Mouse (Mus musculus) liver, embryonic 18 days (tissue): Measurements from ENCODE around the gene Sfta2. TPM values are rescaled to one million over a fixed set of nuclear protein-coding genes. Genes with fewer than 3 reads are reported as not detected.

Source experiments
- polyA plus RNA-seq: library from polyadenylated mRNA; depleted of rRNA; stranded (reverse); fragments of >200 nt; gene quantifications from 2 replicates; pipeline ENCODE4 v1.2.3, GENCODE M21; 2012; rRNA removed

Sfta2 gene
- not detected in 2 replicates for polyA plus RNA-seq

GRCm38 (mm10) chr17:35601249-35601648 lies at the start of gene Sfta2:
Gene Sfta2 (plus strand): TSS chr17:35601549.

GRCm38 (mm10) chr17:35551881-35552414 lies 49.4 kb upstream of the Sfta2 start, which contains the start of gene Cdsn:
Gene Cdsn (plus strand): TSS chr17:35552128.

GRCm38 (mm10) chr17:35567150-35567549 lies 34.2 kb upstream of the Sfta2 start, which contains the start of gene 2300002M23Rik:
Gene 2300002M23Rik (plus strand): TSS chr17:35567450.

GRCm38 (mm10) chr17:35626537-35626936 lies 25.2 kb downstream of the Sfta2 start, which contains the start of gene Gm9573:
Gene Gm9573 (minus strand): TSS chr17:35626637.

GRCm38 (mm10) chr17:35643609-35644236 lies 42.4 kb downstream of the Sfta2 start, which contains the start of gene Mucl3:
Gene Mucl3 (minus strand): TSS chr17:35643695.

GRCm38 (mm10) chr17:35667334-35668065 lies 66.2 kb downstream of the Sfta2 start, which contains the start of gene Vars2:
Gene Vars2 (minus strand): TSS chr17:35667592.

GRCm38 (mm10) chr17:35673416-35674035 lies 72.2 kb downstream of the Sfta2 start, which contains the start of gene Gtf2h4:
Gene Gtf2h4 (minus strand): TSS chr17:35673739.

Other genes with a start within 250 kb of the Sfta2 start
- gene H2-Q4, start 221.9 kb upstream of the Sfta2 start, polyA plus RNA-seq: 18.2 and 23.7 TPM in 2 replicates
- 10.0 and 14.3 TPM in 2 replicates for gene H2-Q6, start 176.7 kb upstream of the Sfta2 start, polyA plus RNA-seq
- 10.8 and 12.6 TPM in 2 replicates for gene H2-Q7, start 162.4 kb upstream of the Sfta2 start, polyA plus RNA-seq
- gene H2-Q10, start 131.5 kb upstream of the Sfta2 start, polyA plus RNA-seq: 479 and 528 TPM in 2 replicates
- not detected in 2 replicates for gene Pou5f1, start 95.5 kb upstream of the Sfta2 start, polyA plus RNA-seq
- gene Tcf19, start 84.7 kb upstream of the Sfta2 start, polyA plus RNA-seq: 18.0 and 19.9 TPM in 2 replicates
- 5.5 and 6.6 TPM in 2 replicates for gene Cchcr1, start 84.4 kb upstream of the Sfta2 start, polyA plus RNA-seq
- gene Psors1c2, start 68.3 kb upstream of the Sfta2 start, polyA plus RNA-seq: 0.06 and 0.12 TPM in 2 replicates
- 0.01 TPM in 1 of 2 replicates, not detected in the other for gene Cdsn, start 49.4 kb upstream of the Sfta2 start, polyA plus RNA-seq
- not detected in 2 replicates for gene 2300002M23Rik, start 34.1 kb upstream of the Sfta2 start, polyA plus RNA-seq
- not detected in 2 replicates for gene Gm9573, start 25.1 kb downstream of the Sfta2 start, polyA plus RNA-seq
- gene Mucl3, start 42.1 kb downstream of the Sfta2 start, polyA plus RNA-seq: 0.01 TPM in 2 replicates
- gene Vars2, start 66.0 kb downstream of the Sfta2 start, polyA plus RNA-seq: 6.9 and 8.3 TPM in 2 replicates
- 14.3 and 15.4 TPM in 2 replicates for gene Gtf2h4, start 72.2 kb downstream of the Sfta2 start, polyA plus RNA-seq
- 2.2 TPM in 2 replicates for gene Ddr1, start 103.1 kb downstream of the Sfta2 start, polyA plus RNA-seq
- 5.5 and 6.5 TPM in 2 replicates for gene Ier3, start 220.1 kb downstream of the Sfta2 start, polyA plus RNA-seq
- gene Flot1, start 221.7 kb downstream of the Sfta2 start, polyA plus RNA-seq: 31.0 and 40.2 TPM in 2 replicates
- 251 and 259 TPM in 2 replicates for gene Tubb5, start 236.8 kb downstream of the Sfta2 start, polyA plus RNA-seq
- gene Mdc1, start 240.0 kb downstream of the Sfta2 start, polyA plus RNA-seq: 4.3 and 4.5 TPM in 2 replicates